Mouse (Mus musculus): Measurements from ENCODE around the gene Itga2. TPM values are rescaled to one million over a fixed set of nuclear protein-coding genes. Genes with fewer than 3 reads are reported as not detected.
A peak's percentile ranks its signal among the peaks of the same experiment; 100 is the strongest.

The Itga2 gene
- polyA plus RNA-seq, 1 experiment from 2014 or later: 0.86 TPM

DNA sequence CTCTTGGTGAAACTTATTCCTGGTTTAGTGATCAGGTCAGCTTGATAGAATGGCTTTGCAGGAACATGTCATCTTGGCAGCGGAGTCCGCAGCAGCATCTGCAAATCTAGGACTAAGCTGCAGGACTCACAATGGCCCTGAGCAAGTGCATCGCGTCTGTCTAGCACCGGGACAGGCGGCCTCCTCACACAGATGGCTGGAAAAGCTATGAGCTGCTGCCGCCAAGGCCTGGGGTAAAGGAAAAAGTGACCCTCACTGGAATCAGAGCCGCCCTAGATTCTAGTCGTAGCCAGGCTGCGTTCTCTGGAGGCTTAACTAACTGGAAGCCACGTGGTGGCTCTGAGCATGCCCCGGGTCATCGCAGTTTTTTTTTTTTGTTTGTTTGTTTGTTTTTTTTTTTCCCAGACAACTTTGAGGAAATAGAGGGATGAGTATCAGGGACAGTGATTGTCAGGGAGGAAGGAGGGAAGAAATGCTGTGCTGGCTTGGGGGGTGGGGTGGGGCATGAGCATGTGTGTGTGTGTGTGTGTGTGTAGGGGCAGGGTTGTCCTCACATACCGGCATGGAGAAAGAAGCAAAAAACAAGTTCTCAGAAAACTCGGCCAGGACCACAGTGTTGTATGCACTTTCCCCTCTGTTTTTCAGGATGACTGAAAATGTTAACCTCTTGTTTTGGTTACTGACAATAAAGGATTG, 76.2 kb downstream of the Itga2 start:
- peak; percentile 90 for DNase-seq (ENCODE audit: low spot score, missing footprints)
- 18% methylated on average over 15 of the region's 15 CpGs for WGBS
- no peak overlapping the region for H3K27ac ChIP-seq (ENCODE audit: low read depth, low read length)

DNA sequence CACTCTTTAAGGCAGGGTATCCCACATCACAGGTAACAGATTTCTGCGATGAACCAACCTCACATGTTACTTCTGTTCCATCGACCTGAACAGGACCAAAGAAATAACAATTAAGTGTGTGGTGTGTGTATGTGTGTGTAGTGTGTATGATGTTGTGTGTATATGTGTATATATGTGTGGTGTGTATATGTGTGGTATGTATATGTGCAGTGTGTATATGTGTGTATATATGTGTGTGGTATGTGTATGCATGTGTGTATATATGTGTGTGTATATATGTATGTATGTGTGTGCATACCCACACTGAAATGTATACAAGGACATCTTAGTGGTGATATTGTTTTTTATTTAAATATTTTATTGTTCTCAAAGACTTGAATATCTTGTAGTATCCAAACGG, 77.5 kb downstream of the Itga2 start:
- no peaks in the 10 kb centered on the region for H3K36me3 ChIP-seq (ENCODE audit: control insufficient read depth, insufficient read depth, low read length)
- no peaks in the 10 kb centered on the region for H3K27me3 ChIP-seq (ENCODE audit: control insufficient read depth, insufficient read depth, low read length)
- H3K4me2 ChIP-seq: no peak overlapping the region
- DNase-seq (ENCODE audit: low spot score, missing footprints) (no peak), ATAC-seq (ENCODE audit: low FRiP score) (no peak)
- no peak overlapping the region for H3K27ac ChIP-seq (ENCODE audit: low read depth, low read length)
- H3K4me1 ChIP-seq (ENCODE audit: control insufficient read depth, insufficient read depth, low read length): no peaks in the 10 kb centered on the region; the same call in 1 of the 2 replicates
- H3K9me3 ChIP-seq (ENCODE audit: control insufficient read depth, low read length): no peaks in the 10 kb centered on the region
- H3K9ac ChIP-seq (ENCODE audit: low read length): no peak overlapping the region
- WGBS: 93% methylated on average over 3 of the region's 3 CpGs
- no peak overlapping the region for H3K4me3 ChIP-seq (ENCODE audit: low read depth, low read length)

More for the DNA sequence above, 76.2 kb downstream of the Itga2 start:
- Histone ChIP-seq H3K27me3 (ENCODE audit: control insufficient read depth, insufficient read depth, low read length) (no peaks in the 10 kb centered on the region), H3K9ac (ENCODE audit: low read length) (peak overlapping the region; percentile 9; the same call in 1 of the 2 replicates), H3K9me3 (ENCODE audit: control insufficient read depth, low read length) (no peaks in the 10 kb centered on the region), H3K36me3 (ENCODE audit: control insufficient read depth, insufficient read depth, low read length) (no peaks in the 10 kb centered on the region), H3K4me2 (peak overlapping the region; percentile 1; the same call in 1 of the 2 replicates), H3K4me3 (ENCODE audit: low read depth, low read length) (no peak overlapping the region), H3K4me1 (ENCODE audit: control insufficient read depth, insufficient read depth, low read length) (no peaks in the 10 kb centered on the region; the same call in 1 of the 2 replicates)
- peak; percentile 80 for ATAC-seq (ENCODE audit: low FRiP score)

DNA sequence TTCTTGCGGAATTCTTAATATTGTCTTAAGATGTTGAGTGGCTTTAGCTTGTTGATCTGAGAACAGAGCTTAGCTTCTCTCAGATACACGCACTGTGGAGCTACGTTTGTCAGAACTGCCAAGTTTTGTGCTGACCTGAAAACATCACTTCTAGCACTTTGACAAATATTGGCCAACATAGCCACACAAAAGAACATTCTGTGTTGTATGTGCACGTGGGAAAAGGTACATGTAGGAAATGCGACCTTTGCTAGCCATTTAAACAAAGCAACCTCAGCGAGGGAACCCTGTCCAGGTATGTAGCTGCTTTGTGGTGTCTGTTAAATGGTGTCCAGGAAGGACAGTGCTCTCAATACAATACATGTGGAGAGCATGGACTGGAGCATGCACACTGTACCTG, 77.9 kb downstream of the Itga2 start:
- Histone ChIP-seq H3K27ac (ENCODE audit: low read depth, low read length) (no peak overlapping the region), H3K4me1 (ENCODE audit: control insufficient read depth, insufficient read depth, low read length) (no peaks in the 10 kb centered on the region; the same call in 1 of the 2 replicates), H3K27me3 (ENCODE audit: control insufficient read depth, insufficient read depth, low read length) (no peaks in the 10 kb centered on the region), H3K4me3 (ENCODE audit: low read depth, low read length) (no peak overlapping the region), H3K36me3 (ENCODE audit: control insufficient read depth, insufficient read depth, low read length) (no peaks in the 10 kb centered on the region), H3K4me2 (no peak overlapping the region), H3K9me3 (ENCODE audit: control insufficient read depth, low read length) (no peaks in the 10 kb centered on the region), H3K9ac (ENCODE audit: low read length) (no peak overlapping the region)
- DNase-seq (ENCODE audit: low spot score, missing footprints) (no peak), ATAC-seq (ENCODE audit: low FRiP score) (no peak)
- 92% methylated on average over 6 of the region's 6 CpGs for WGBS

DNA sequence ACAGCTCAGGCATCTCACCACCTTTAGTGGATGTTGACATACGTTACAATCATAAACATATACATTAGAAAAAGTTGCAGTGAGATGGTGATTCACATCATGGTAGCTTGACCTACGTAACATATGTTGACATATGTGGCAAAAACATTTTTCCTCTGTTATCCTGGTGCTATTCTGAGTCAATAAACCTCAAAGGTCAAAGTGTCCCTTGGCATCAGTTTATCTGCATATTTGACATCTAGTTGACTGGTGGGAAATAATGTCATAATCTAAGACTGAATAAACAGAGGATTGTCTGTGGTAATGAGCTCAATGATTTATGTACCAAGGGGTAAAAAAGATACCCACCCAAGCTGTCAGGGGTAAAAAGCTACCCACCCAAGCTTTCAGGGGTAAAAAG, 78.7 kb downstream of the Itga2 start:
- no peak for DNase-seq (ENCODE audit: low spot score, missing footprints)
- H3K27me3 ChIP-seq (ENCODE audit: control insufficient read depth, insufficient read depth, low read length): no peaks in the 10 kb centered on the region
- no peaks in the 10 kb centered on the region for H3K36me3 ChIP-seq (ENCODE audit: control insufficient read depth, insufficient read depth, low read length)
- ATAC-seq (ENCODE audit: low FRiP score): no peak
- no peak overlapping the region for H3K9ac ChIP-seq (ENCODE audit: low read length)
- WGBS: 87% methylated on average over 2 of the region's 2 CpGs
- no peak overlapping the region for H3K4me3 ChIP-seq (ENCODE audit: low read depth, low read length)
- H3K9me3 ChIP-seq (ENCODE audit: control insufficient read depth, low read length): no peaks in the 10 kb centered on the region
- no peak overlapping the region for H3K4me2 ChIP-seq
- H3K27ac ChIP-seq (ENCODE audit: low read depth, low read length): no peak overlapping the region
- H3K4me1 ChIP-seq (ENCODE audit: control insufficient read depth, insufficient read depth, low read length): no peaks in the 10 kb centered on the region; the same call in 1 of the 2 replicates

DNA sequence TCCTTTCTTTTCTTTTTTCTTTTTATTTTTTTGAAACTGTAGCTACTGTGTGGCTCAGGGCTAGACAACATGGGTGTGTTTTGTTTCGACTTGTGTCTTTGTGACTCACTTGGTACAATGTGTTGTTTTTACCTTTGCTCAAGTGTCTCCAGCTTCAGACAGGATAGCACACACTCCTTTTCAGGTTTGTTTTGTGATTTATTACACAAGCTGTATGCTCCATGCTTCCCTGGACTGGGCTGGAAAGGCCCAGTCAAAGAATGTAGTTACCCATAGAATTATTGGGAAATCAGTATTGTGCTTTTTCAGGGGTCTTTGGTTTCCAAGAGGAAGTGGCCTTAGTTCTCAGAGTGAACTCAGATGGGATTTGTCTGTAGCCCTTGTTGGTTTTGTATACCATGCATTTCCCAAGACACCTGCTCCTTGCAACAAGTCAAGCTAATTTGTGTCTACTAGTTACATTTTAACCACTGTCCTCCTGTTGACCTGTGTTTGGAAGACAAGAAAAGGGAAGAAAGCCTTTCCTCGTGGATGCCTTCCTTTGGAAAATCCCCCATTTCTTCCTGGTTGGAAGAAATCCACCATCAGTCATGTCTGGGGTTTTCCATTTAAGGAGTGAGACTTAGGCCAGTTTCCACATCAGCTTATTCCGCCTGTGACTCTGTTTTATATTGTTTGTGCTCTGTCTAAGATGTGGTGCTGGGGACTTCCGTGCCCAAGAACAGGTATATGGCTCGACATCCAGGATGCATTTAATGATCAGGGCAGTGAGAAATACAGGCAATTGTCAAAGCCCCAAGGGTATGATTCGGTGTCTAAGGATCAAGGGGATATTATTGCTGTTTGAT, 79.4 kb downstream of the Itga2 start:
- Histone ChIP-seq H3K36me3 (ENCODE audit: control insufficient read depth, insufficient read depth, low read length) (no peaks in the 10 kb centered on the region), H3K4me3 (ENCODE audit: low read depth, low read length) (no peak overlapping the region), H3K27ac (ENCODE audit: low read depth, low read length) (no peak overlapping the region), H3K27me3 (ENCODE audit: control insufficient read depth, insufficient read depth, low read length) (no peaks in the 10 kb centered on the region), H3K4me1 (ENCODE audit: control insufficient read depth, insufficient read depth, low read length) (no peaks in the 10 kb centered on the region; the same call in 1 of the 2 replicates), H3K9ac (ENCODE audit: low read length) (no peak overlapping the region), H3K4me2 (no peak overlapping the region), H3K9me3 (ENCODE audit: control insufficient read depth, low read length) (no peaks in the 10 kb centered on the region)
- DNase-seq (ENCODE audit: low spot score, missing footprints) (no peak), ATAC-seq (ENCODE audit: low FRiP score) (no peak)
- 83% methylated on average over 6 of the region's 6 CpGs for WGBS

DNA sequence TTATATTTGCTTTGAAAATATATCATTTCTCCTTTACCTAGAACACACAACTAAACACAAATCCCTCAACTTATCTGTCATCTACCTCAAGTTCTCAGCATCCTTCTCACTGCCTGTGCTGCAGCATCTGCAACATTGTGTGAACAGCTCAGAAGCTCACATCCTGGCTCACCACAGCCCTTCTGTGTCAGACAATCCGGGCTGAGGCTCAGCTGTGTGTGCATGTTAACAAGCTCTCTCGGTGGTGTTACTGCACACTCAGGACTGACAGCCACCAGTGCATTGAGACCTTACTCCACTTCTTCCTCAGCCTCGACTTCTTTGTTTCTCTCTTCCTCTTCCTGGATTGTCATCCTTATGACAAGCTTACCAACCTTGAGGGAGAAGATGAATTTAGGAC, 83.0 kb downstream of the Itga2 start:
- Histone ChIP-seq H3K27me3 (ENCODE audit: control insufficient read depth, insufficient read depth, low read length) (no peaks in the 10 kb centered on the region), H3K36me3 (ENCODE audit: control insufficient read depth, insufficient read depth, low read length) (no peaks in the 10 kb centered on the region), H3K9ac (ENCODE audit: low read length) (no peak overlapping the region), H3K27ac (ENCODE audit: low read depth, low read length) (no peak overlapping the region), H3K4me1 (ENCODE audit: control insufficient read depth, insufficient read depth, low read length) (no peaks in the 10 kb centered on the region; the same call in 1 of the 2 replicates), H3K4me3 (ENCODE audit: low read depth, low read length) (no peak overlapping the region), H3K9me3 (ENCODE audit: control insufficient read depth, low read length) (no peaks in the 10 kb centered on the region), H3K4me2 (no peak overlapping the region)
- WGBS: 85% methylated on average over 3 of the region's 3 CpGs
- ATAC-seq (ENCODE audit: low FRiP score): no peak
- no peak for DNase-seq (ENCODE audit: low spot score, missing footprints)

DNA sequence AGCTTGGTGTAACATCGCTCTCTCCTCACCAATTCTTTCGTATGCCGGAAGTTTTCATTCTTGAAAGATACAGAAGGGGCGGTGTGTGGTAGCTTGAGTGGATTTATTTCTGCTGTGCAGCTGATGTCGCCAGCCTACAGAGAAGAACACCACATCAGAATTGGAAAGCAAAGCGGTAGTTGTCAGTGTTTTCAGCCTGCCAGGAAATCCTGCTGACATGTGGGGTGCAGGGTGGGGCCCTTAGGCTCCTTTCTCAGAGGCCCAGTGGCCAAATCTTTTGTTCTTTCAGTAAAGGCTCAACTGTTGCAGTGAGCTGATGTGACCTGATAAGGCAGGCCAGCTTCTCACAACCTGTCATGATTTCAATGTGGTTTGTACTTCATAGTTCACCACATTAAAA, 86.1 kb downstream of the Itga2 start:
- H3K4me1 ChIP-seq (ENCODE audit: control insufficient read depth, insufficient read depth, low read length): no peaks in the 10 kb centered on the region; the same call in 1 of the 2 replicates
- no peak overlapping the region for H3K4me3 ChIP-seq (ENCODE audit: low read depth, low read length)
- no peak overlapping the region for H3K27ac ChIP-seq (ENCODE audit: low read depth, low read length)
- no peaks in the 10 kb centered on the region for H3K27me3 ChIP-seq (ENCODE audit: control insufficient read depth, insufficient read depth, low read length)
- 88% methylated on average over 6 of the region's 6 CpGs for WGBS
- H3K9me3 ChIP-seq (ENCODE audit: control insufficient read depth, low read length): no peaks in the 10 kb centered on the region
- ATAC-seq (ENCODE audit: low FRiP score): no peak
- no peak overlapping the region for H3K9ac ChIP-seq (ENCODE audit: low read length)
- no peak for DNase-seq (ENCODE audit: low spot score, missing footprints)
- H3K4me2 ChIP-seq: no peak overlapping the region
- H3K36me3 ChIP-seq (ENCODE audit: control insufficient read depth, insufficient read depth, low read length): no peaks in the 10 kb centered on the region

DNA sequence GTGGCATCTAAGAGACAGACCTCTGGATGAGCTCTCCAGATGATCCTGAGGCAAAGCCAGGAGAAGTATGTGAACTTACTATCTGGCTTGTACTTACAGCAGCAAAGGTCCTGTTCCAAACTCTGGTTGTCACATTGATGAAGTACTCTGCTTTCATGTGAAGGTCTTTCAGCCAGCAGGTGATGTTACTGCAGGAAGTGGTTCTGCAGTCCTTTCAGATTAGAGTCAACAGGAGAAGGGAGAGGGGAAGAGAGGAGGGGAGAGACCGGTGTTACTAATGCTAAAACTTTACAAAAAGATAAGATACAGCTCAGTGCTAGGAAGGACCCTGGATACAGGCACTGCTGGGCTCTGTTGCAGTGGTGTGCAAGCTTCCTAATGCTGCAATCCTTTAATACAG, 88.6 kb downstream of the Itga2 start:
- DNase-seq (ENCODE audit: low spot score, missing footprints): no peak
- H3K4me3 ChIP-seq (ENCODE audit: low read depth, low read length): no peak overlapping the region
- H3K27ac ChIP-seq (ENCODE audit: low read depth, low read length): no peak overlapping the region

DNA sequence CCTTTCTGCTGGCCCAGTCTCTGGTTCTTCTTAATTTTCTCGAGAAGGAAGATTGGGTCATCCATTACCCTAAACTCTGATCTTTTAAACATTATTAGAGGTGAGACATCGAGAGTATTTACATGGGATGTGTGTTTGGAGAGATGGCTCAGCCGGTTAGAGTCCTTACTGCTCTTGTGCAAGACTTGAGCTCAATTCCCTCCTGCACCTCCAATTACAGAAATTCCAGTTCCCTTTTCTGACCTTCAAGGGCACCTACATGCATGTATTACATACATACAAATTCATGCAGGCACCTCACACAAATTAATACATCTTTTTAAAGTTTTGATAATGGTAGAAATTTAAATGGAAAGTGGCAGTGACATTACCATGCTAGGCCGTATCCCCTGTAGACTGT, 91.4 kb downstream of the Itga2 start:
- H3K27ac ChIP-seq (ENCODE audit: low read depth, low read length): no peak overlapping the region
- no peaks in the 10 kb centered on the region for H3K9me3 ChIP-seq (ENCODE audit: control insufficient read depth, low read length)
- H3K4me3 ChIP-seq (ENCODE audit: low read depth, low read length): no peak overlapping the region
- no peaks in the 10 kb centered on the region for H3K36me3 ChIP-seq (ENCODE audit: control insufficient read depth, insufficient read depth, low read length)
- no peak for ATAC-seq (ENCODE audit: low FRiP score)
- DNase-seq (ENCODE audit: low spot score, missing footprints): no peak
- no peaks in the 10 kb centered on the region for H3K27me3 ChIP-seq (ENCODE audit: control insufficient read depth, insufficient read depth, low read length)
- H3K4me2 ChIP-seq: no peak overlapping the region
- WGBS: 91% methylated on average over 4 of the region's 4 CpGs
- no peak overlapping the region for H3K9ac ChIP-seq (ENCODE audit: low read length)
- H3K4me1 ChIP-seq (ENCODE audit: control insufficient read depth, insufficient read depth, low read length): no peaks in the 10 kb centered on the region

More for the DNA sequence above, 88.6 kb downstream of the Itga2 start:
- no peaks in the 10 kb centered on the region for H3K9me3 ChIP-seq (ENCODE audit: control insufficient read depth, low read length)
- ATAC-seq (ENCODE audit: low FRiP score): no peak
- H3K4me2 ChIP-seq: no peak overlapping the region
- no peak overlapping the region for H3K9ac ChIP-seq (ENCODE audit: low read length)
- WGBS: 77% methylated on average over 1 of the region's 1 CpGs
- no peaks in the 10 kb centered on the region; the same call in 1 of the 2 replicates for H3K4me1 ChIP-seq (ENCODE audit: control insufficient read depth, insufficient read depth, low read length)
- no peaks in the 10 kb centered on the region for H3K27me3 ChIP-seq (ENCODE audit: control insufficient read depth, insufficient read depth, low read length)
- H3K36me3 ChIP-seq (ENCODE audit: control insufficient read depth, insufficient read depth, low read length): no peaks in the 10 kb centered on the region

Measured in midbrain, embryonic 11.5 days (tissue).